Mouse (Mus musculus) neural tube, embryonic 13.5 days (tissue): Measurements from ENCODE around the gene Me1. TPM values are rescaled to one million over a fixed set of nuclear protein-coding genes. Genes with fewer than 3 reads are reported as not detected.
A peak's percentile ranks its signal among the peaks of the same experiment; 100 is the strongest.

Experiments used
- ATAC-seq: fragments of 200-750 bp; cut with Nextera tagmentation; 2 replicates; pipeline ENCODE4 v1.8.0; 2017; ENCODE audit warnings: low read depth, mild to moderate bottlenecking, moderate TSS enrichment, moderate library complexity
- H3K27ac ChIP-seq: fragments of 300-500 bp; sonication (generic); replicated peaks from 2 replicates; pipeline ENCODE4 v1.5.1; 2015; ENCODE audit warnings: moderate library complexity, mild to moderate bottlenecking, inconsistent platforms
- H3K27me3 ChIP-seq: fragments of 300-500 bp; sonication (generic); 2 replicates; pipeline ENCODE4 v1.6.1; 2015; ENCODE audit warnings: mild to moderate bottlenecking, inconsistent platforms
- H3K36me3 ChIP-seq: fragments of 300-500 bp; sonication (generic); 2 replicates; pipeline ENCODE4 v1.6.1; 2015; ENCODE audit warnings: mild to moderate bottlenecking, inconsistent platforms
- H3K4me1 ChIP-seq: fragments of 300-500 bp; sonication (generic); replicated peaks from 2 replicates; pipeline ENCODE4 v1.6.1; 2015; ENCODE audit warnings: inconsistent platforms
- H3K4me2 ChIP-seq: fragments of 300-500 bp; sonication (generic); 2 replicates; pipeline ENCODE4 v1.6.1; 2015; ENCODE audit warnings: inconsistent platforms, mild to moderate bottlenecking, moderate library complexity
- H3K4me3 ChIP-seq: fragments of 300-500 bp; sonication (generic); 2 replicates; pipeline ENCODE4 v1.5.1; 2015; ENCODE audit warnings: mild to moderate bottlenecking, inconsistent platforms
- H3K9ac ChIP-seq: fragments of 300-500 bp; sonication (generic); 2 replicates; pipeline ENCODE4 v1.6.1; 2015; ENCODE audit warnings: moderate library complexity, mild to moderate bottlenecking, inconsistent platforms
- H3K9me3 ChIP-seq: fragments of 300-500 bp; sonication (generic); 2 replicates; pipeline ENCODE4 v1.6.1; 2016; ENCODE audit warnings: inconsistent platforms
- WGBS: fragments of 180-500 bp; shearing (Covaris S2); methylation state at CpG from one replicate; pipeline ENCODE4 v1.1.7; 2015; 5-methylcytosine and 5-hydroxymethylcytosine counted together
- polyA plus RNA-seq: library from polyadenylated mRNA; unstranded; fragments of >200 nt; fragmentation: Nextera tagmentation; extraction: Ambion mirVana; gene quantifications from 2 replicates; pipeline ENCODE4 v1.2.1, GENCODE M21; 2015

The Me1 gene
- polyA plus RNA-seq, 1 experiment from 2014 or later: 38.3 TPM

GRCm38 (mm10) chr9:86647931-86648550 is 47.7 kb downstream of the Me1 start:
- 67% methylated on average over 7 of the region's 7 CpGs for WGBS
- H3K9me3 ChIP-seq: no peaks in the 10 kb centered on the region
- no peak overlapping the region for H3K4me3 ChIP-seq
- peaks cover 7% of the 10 kb centered on the region; the same call in 1 of the 2 replicates for H3K4me1 ChIP-seq
- ATAC-seq: no peak
- H3K36me3 ChIP-seq: no peaks in the 10 kb centered on the region
- H3K9ac ChIP-seq: no peak overlapping the region
- no peak overlapping the region for H3K27ac ChIP-seq
- no peaks in the 10 kb centered on the region for H3K27me3 ChIP-seq
- H3K4me2 ChIP-seq: no peak overlapping the region

GRCm38 (mm10) chr9:86646807-86647206 is 48.9 kb downstream of the Me1 start:
- H3K27ac ChIP-seq: no peak overlapping the region
- WGBS: 12% methylated on average over 1 of the region's 1 CpGs
- no peak overlapping the region for H3K4me2 ChIP-seq
- H3K36me3 ChIP-seq: no peaks in the 10 kb centered on the region
- H3K27me3 ChIP-seq: no peaks in the 10 kb centered on the region
- no peak for ATAC-seq
- no peak overlapping the region for H3K4me3 ChIP-seq
- peaks cover 7% of the 10 kb centered on the region; the same call in 1 of the 2 replicates for H3K4me1 ChIP-seq
- no peaks in the 10 kb centered on the region for H3K9me3 ChIP-seq
- no peak overlapping the region for H3K9ac ChIP-seq

- WGBS: 92% methylated on average over 4 of the region's 4 CpGs
- Histone ChIP-seq H3K4me1 (no peaks in the 10 kb centered on the region), H3K9me3 (no peaks in the 10 kb centered on the region), H3K27me3 (no peaks in the 10 kb centered on the region), H3K4me3 (no peak overlapping the region), H3K36me3 (no peaks in the 10 kb centered on the region), H3K27ac (no peak overlapping the region), H3K9ac (no peak overlapping the region), H3K4me2 (no peak overlapping the region)
- ATAC-seq: no peak
Observed at GRCm38 (mm10) chr9:86643497-86643896, 52.3 kb downstream of the Me1 start.

- Histone ChIP-seq H3K27ac (no peak overlapping the region), H3K4me1 (no peaks in the 10 kb centered on the region), H3K9me3 (no peaks in the 10 kb centered on the region), H3K36me3 (no peaks in the 10 kb centered on the region), H3K4me3 (no peak overlapping the region), H3K27me3 (no peaks in the 10 kb centered on the region), H3K9ac (no peak overlapping the region), H3K4me2 (no peak overlapping the region)
- WGBS: 80% methylated on average over 6 of the region's 6 CpGs
- no peak for ATAC-seq
Observed at GRCm38 (mm10) chr9:86638771-86639170, 57.0 kb downstream of the Me1 start.

- Histone ChIP-seq H3K4me1 (no peaks in the 10 kb centered on the region), H3K27ac (no peak overlapping the region), H3K36me3 (no peaks in the 10 kb centered on the region), H3K4me3 (no peak overlapping the region), H3K27me3 (no peaks in the 10 kb centered on the region), H3K4me2 (no peak overlapping the region), H3K9me3 (no peaks in the 10 kb centered on the region), H3K9ac (no peak overlapping the region)
- ATAC-seq: no peak
- 85% methylated on average over 7 of the region's 7 CpGs for WGBS
Observed at GRCm38 (mm10) chr9:86631153-86631552, 64.6 kb downstream of the Me1 start.

GRCm38 (mm10) chr9:86630352-86630931 is 65.3 kb downstream of the Me1 start:
- no peak overlapping the region for H3K9ac ChIP-seq
- H3K27me3 ChIP-seq: no peaks in the 10 kb centered on the region
- H3K36me3 ChIP-seq: no peaks in the 10 kb centered on the region
- ATAC-seq: no peak
- no peaks in the 10 kb centered on the region for H3K4me1 ChIP-seq
- no peak overlapping the region for H3K4me3 ChIP-seq
- H3K27ac ChIP-seq: no peak overlapping the region
- no peaks in the 10 kb centered on the region for H3K9me3 ChIP-seq
- WGBS: 75% methylated on average over 5 of the region's 5 CpGs
- no peak overlapping the region for H3K4me2 ChIP-seq

GRCm38 (mm10) chr9:86629379-86629778 is 66.4 kb downstream of the Me1 start:
- H3K9me3 ChIP-seq: no peaks in the 10 kb centered on the region
- H3K27me3 ChIP-seq: no peaks in the 10 kb centered on the region
- H3K9ac ChIP-seq: no peak overlapping the region
- no peak overlapping the region for H3K4me2 ChIP-seq
- H3K4me3 ChIP-seq: no peak overlapping the region
- no peak overlapping the region for H3K27ac ChIP-seq
- H3K36me3 ChIP-seq: no peaks in the 10 kb centered on the region
- WGBS: 84% methylated on average over 6 of the region's 6 CpGs
- ATAC-seq: no peak
- H3K4me1 ChIP-seq: no peaks in the 10 kb centered on the region

- no peak overlapping the region for H3K9ac ChIP-seq
- no peak for ATAC-seq
- 82% methylated on average over 10 of the region's 10 CpGs for WGBS
- no peaks in the 10 kb centered on the region for H3K36me3 ChIP-seq
- no peak overlapping the region for H3K27ac ChIP-seq
- H3K4me3 ChIP-seq: no peak overlapping the region
- H3K4me2 ChIP-seq: no peak overlapping the region
- H3K9me3 ChIP-seq: no peaks in the 10 kb centered on the region
- peaks cover 3% of the 10 kb centered on the region for H3K4me1 ChIP-seq
- H3K27me3 ChIP-seq: no peaks in the 10 kb centered on the region
Observed at GRCm38 (mm10) chr9:86627745-86628496, 67.8 kb downstream of the Me1 start.

- no peak overlapping the region for H3K27ac ChIP-seq
- H3K4me3 ChIP-seq: no peak overlapping the region
- no peak overlapping the region for H3K9ac ChIP-seq
- H3K4me2 ChIP-seq: no peak overlapping the region
- H3K27me3 ChIP-seq: no peaks in the 10 kb centered on the region
- no peaks in the 10 kb centered on the region for H3K36me3 ChIP-seq
- peaks cover 3% of the 10 kb centered on the region for H3K4me1 ChIP-seq
- ATAC-seq: no peak
- H3K9me3 ChIP-seq: no peaks in the 10 kb centered on the region
- WGBS: 87% methylated on average over 3 of the region's 3 CpGs
Observed at GRCm38 (mm10) chr9:86626906-86627305, 68.8 kb downstream of the Me1 start.

GRCm38 (mm10) chr9:86624781-86625180 is 71.0 kb downstream of the Me1 start:
- ATAC-seq: no peak
- Histone ChIP-seq H3K27me3 (no peaks in the 10 kb centered on the region), H3K36me3 (no peaks in the 10 kb centered on the region), H3K4me1 (peaks cover 3% of the 10 kb centered on the region), H3K4me3 (no peak overlapping the region), H3K4me2 (no peak overlapping the region), H3K27ac (no peak overlapping the region), H3K9ac (no peak overlapping the region), H3K9me3 (no peaks in the 10 kb centered on the region)
- 86% methylated on average over 6 of the region's 6 CpGs for WGBS

GRCm38 (mm10) chr9:86624039-86624438 is 71.7 kb downstream of the Me1 start:
- H3K4me3 ChIP-seq: no peak overlapping the region
- no peak overlapping the region for H3K4me2 ChIP-seq
- no peaks in the 10 kb centered on the region for H3K9me3 ChIP-seq
- no peak overlapping the region for H3K27ac ChIP-seq
- WGBS: 72% methylated on average over 12 of the region's 12 CpGs
- no peak for ATAC-seq
- no peaks in the 10 kb centered on the region for H3K36me3 ChIP-seq
- H3K9ac ChIP-seq: no peak overlapping the region
- H3K27me3 ChIP-seq: no peaks in the 10 kb centered on the region
- H3K4me1 ChIP-seq: peaks cover 8% of the 10 kb centered on the region

- no peaks in the 10 kb centered on the region for H3K9me3 ChIP-seq
- 42% methylated on average over 2 of the region's 2 CpGs for WGBS
- H3K4me2 ChIP-seq: no peak overlapping the region
- H3K27me3 ChIP-seq: no peaks in the 10 kb centered on the region
- no peaks in the 10 kb centered on the region for H3K36me3 ChIP-seq
- H3K27ac ChIP-seq: no peak overlapping the region
- H3K9ac ChIP-seq: no peak overlapping the region
- peak; percentile 56 for ATAC-seq
- H3K4me1 ChIP-seq: peaks cover 8% of the 10 kb centered on the region
- H3K4me3 ChIP-seq: no peak overlapping the region
Observed at GRCm38 (mm10) chr9:86622062-86622461, 73.7 kb downstream of the Me1 start.
